Mouse (Mus musculus): ENCODE results near the gene Armc9.

GRCm38 (mm10) chr1:86214158-86214557, 59.6 kb downstream of the Armc9 start:
- peak; percentile 95 for TF ChIP-seq CTCF (IDR thresholded peaks at IDR 0.05; ENCODE audit: low read depth)
- TF ChIP-seq EP300 (IDR thresholded peaks at IDR 0.05; ENCODE audit: low read depth), result no peak
